Mouse (Mus musculus) heart, adult 9 months (tissue): ENCODE results near the gene Tmem259.

Experiments used
- DNase-seq, 2 experiments: peaks; one replicate each; pipeline ENCODE4 v3.0.0; 2022; ENCODE audit warnings: low spot score in 2 of 2

Gene Tmem259

DNA sequence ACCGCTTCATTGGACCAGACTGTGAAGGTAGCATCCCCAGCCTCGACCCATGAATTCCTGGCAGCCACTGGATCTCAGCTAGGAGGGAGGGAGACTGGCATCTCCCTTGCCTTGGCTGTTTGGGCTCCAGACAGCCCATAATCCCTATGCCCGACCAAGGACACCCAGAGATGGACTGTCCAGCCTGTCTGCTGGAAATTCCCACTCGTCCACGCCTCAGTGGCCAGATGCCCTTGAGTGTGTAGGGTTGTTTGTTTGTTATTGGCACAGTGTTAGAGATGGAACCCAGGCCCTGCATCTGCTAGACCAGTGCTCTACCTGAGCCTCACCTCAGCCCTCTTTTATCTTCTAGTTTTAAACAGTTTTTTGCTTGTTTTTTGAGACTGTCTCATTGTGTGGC, 18.8 kb downstream of the Tmem259 start:
- no peak for DNase-seq

DNA sequence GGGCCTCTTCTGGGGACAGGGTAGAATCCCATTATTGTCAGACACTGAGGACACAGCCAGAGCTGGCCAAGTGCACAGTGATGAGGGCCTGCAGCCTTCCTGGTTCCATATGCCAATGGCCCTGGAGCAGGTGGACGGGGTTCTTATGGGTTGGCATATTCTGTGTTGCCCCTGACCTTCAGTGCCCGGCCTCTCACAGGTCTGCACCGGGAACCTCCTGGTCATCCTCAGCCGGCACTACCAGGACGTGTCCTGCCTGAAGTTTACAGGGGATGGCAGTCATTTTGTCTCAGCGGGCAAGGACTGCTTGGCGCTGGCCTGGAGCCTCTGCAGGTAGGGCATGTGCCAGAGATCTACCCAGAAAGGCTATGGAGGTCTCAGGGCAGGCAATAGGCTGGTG, 19.4 kb downstream of the Tmem259 start:
- DNase-seq: no peak

DNA sequence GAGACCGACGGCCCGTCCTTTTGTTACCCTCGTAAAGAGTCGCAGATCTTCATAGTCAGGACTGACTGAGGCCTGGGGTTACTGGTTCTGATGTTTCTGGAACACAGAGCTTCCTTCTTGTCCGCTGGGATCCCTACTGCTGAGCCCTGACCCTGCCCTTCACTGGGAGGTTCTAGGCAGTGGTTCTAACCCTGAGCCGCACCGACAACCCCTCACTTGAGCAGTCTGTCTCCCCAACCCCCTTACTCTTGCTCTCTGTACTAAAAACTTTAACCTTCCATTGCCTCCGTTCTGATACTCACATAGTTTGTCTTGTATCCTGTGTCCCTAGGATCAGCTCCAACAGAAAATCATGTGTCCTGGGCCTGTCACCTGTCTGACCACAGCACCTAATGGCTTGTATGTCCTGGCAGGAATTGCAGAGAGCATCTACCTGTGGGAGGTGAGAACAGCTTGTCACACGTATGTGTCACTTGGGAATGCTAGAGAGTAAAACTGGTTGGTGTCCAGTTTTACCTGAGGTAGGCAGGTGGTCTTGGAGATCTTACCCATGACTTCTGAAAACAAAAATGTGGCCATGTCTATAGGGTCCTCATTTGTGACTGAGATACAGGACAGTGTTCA, 23.3 kb downstream of the Tmem259 start:
- DNase-seq: no peak

DNA sequence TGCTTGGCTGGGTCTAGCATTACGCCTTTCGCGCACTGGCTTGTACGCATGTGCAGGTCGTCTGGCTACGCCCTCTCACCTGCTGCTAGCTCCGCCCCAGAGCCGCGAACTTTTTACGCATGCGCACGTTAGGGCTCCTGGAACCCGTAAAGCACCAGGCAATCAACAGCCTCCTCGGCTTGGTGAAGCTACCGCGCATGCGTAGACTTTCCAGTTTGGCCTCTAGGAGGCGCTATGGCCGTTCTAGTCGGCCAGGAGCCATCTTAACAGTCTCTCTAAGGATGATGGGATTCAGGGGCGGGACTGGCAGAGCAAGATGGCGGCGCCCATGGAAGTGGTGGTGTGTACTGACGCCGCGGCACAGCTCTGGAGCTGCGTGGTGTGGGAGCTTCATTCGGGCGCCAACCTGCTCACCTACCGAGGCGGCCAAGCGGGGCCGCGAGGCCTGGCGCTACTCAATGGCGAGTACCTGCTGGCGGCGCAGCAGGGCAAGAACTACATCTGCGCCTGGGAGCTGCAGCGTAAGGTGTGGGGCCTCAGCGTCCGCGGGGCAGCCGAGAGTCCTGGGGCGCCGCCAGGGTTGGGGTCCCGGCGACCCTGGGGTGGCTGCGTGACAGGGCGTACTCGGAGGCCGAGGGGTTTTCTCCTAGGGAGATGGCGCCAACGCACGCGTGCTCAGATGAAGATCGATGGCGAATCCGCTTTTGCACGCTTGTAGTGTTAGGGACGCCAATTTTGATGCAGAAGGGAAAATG, 24.1 kb downstream of the Tmem259 start, which contains the start of gene Wdr18:
Gene Wdr18, plus strand, starts transcription at position 306 of the 755 bp plus-strand sequence.
- peak; percentile 100 for DNase-seq

DNA sequence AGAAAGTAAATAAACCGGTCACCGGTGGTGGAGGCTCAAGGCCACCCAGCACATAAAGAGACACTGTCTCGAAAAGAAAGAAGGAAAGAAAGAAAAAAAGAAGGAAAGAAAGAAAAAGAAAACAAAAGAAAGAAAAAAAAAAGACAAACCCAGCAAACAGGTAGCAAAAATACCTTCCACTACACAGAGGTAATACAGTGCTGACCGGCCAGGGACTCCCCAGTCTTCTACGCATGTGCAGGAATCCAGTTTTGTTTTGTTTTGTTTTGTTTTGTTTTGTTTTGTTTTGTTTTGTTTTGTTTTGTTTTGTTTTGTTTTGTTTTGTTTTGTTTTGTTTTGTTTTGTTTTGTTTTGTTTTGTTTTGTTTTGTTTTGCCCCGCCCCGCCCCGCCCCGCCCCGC, 24.7 kb downstream of the Tmem259 start:
- peak in 1 of 2 experiments; percentile 57 for DNase-seq

DNA sequence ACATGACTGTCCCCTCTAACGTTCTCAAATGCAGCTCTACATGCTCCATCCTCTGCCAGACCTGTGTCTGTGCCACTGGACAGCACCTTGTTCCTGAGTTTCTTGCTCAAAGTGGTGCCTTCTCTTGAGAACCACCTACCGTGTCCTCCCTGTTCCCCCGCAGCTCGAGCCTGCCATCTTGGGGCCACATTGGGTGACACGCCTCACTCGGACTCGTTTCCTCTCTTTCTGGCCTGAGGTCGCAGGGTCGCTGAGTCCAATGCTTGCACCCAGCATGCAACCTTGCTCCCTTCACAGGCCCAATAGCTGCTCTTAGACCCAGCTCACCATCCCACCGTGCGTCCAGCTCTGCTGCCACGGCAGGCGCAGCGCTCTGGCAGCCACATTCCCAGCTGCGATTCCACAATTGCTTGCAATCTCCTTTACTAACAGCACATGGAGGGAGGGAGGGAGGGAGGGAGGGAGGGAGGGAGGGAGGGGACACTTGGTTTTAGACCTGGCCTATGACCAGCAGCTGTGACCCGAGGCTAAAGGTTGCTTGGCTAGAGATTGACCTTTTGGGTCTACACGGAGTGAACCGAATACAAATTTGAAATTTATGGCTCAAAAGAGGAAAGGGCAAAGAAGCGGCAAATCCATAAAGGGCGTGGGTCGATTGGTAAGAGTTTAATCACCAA, 25.9 kb downstream of the Tmem259 start:
- DNase-seq: peak; percentile 67 to 79

DNA sequence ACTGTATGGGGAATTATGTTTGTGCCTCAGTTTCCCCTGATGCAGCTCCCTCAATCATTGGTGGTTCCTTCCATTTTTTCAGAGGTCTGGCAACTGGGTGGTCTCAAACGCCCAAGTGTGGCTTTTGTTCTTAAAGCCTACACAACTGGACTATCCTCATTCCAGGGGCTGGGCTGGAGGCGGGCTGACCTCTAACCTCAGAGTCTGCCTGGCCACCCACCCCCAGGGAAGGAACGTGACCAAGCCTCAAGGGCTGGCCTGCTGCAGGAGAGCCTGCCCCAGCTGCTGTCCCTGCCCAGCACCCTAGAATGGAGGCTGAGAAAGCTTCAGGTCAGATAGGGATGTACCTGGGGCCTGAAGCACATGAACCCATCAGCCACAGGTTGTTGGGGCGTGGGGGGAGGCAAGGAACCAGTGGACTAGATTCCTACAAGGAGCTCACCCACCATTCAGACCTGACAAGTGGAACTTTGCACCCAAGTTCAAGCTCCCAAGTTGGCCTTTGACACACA, 27.4 kb downstream of the Tmem259 start:
- DNase-seq: no peak

DNA sequence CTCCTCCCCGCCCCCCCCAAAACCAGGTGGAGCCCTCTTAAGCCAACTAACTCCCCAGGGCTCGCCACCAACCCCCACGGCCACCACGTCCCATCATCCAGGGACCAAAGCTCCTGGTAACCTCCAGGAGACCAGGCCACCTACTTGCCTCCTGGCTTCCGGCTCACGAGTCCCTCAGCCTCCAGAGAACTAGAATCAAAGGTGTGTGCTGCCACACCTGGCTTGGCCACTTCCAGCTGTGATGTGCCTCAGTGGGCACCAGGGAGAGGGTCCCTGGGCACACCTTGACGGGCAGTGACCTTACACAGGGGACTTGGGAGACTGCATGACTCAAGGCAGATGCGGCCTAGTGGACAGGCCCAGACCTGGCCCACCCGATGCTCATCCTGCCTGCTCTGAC, 28.4 kb downstream of the Tmem259 start:
- no peak for DNase-seq

DNA sequence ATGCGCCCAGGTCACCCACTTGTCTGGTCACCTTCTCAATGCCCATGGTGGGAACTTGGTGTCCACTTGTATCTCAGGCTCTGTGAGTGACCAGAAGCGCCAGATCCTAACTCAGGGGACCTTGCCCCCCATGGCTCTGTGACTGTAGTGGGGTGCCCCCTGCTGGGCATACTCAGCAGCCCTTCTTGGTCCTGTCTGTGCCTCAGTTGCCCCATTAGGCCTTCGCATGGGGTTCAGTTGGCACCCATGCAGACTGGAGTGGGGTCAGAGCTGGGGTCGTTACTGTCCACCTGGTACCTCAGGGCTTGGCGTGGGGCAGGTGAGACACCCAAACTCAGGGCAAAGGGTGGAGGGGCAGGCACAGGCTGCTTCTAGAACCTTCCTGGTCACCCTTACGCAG, 30.2 kb downstream of the Tmem259 start:
- no peak for DNase-seq

DNA sequence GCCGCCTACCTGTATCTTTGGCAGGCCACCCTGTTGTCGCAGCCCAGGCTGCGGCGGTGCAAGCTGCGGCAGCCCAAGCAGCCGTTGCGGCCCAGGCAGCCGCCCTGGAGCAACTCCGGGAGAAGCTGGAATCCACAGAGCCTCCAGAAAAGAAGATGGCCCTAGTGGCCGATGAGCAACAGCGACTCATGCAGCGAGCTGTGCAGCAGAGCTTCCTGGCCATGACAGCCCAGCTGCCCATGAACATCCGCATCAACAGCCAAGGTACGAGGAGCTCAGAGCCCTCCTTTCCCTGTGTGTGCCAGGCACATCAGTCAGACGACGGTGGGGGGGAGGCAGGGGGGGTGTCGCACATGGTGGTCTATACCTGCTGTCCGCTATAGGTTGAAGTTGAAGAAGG, 33.5 kb downstream of the Tmem259 start:
- DNase-seq: no peak

DNA sequence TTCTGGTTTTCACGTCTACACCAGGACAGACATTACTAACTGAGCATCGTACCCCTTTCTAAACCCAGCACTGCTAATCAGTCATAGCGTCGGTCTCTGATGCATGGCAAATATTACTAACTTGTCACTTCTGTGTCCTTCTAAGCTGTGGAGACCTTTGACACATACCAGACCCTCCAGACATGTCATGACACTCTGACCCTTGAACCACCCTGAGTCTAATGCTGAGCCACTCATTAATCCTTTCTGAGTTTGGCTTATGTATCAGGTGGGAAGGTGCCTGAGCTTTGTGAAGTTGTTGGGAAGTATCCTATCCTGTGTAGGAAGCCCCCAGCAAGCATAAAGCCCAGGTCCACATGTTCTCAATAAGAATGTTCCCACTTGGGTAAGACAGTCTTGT, 34.3 kb downstream of the Tmem259 start:
- no peak for DNase-seq

DNA sequence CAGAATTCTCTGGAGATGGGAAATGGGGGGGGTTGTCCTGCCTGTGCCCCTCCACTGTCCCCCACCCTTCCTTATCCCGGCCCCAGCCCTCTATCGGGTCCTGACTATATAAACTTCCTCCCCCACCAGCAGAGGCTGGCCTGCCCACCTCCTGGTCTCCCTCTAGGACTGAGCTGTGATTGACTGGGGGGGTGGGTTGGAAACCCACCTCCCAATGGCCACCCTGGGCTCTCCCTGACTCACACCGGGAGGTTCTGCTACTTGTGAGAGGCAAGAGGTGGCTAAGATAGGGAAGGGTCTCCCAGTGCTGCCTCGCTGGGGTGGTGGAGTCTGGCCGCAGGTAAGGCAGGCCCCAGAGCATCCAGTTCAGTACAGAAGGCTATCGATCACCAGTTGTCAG, 36.6 kb downstream of the Tmem259 start:
- no peak for DNase-seq

DNA sequence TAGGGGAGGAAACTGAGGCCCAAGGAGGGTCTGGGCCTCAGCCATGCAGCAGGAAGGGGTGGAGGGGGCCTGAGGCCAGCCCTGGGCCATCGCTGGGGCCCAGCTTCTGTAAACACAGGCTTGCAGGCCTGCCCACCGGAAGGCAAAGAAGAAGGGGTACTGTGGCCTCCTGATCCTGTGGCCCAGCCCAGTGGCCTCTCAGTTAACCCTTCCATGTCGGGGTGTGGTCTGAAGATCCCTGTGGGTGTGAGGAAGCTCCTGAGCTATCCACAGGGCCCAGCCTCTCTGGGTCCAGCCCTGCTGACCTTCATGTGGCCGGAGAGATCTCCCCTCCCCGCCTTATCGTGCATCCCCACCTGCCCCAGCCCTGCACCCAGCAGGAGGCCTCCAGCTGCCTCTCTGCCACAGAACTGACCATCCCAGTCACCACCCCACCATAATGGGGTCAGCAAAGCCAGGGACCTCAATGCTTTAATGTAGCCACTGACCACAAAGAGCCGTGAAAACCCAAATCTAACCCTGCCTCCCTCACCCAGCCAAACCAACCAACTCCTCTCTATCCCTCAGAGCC, 37.3 kb downstream of the Tmem259 start:
- DNase-seq: no peak

DNA sequence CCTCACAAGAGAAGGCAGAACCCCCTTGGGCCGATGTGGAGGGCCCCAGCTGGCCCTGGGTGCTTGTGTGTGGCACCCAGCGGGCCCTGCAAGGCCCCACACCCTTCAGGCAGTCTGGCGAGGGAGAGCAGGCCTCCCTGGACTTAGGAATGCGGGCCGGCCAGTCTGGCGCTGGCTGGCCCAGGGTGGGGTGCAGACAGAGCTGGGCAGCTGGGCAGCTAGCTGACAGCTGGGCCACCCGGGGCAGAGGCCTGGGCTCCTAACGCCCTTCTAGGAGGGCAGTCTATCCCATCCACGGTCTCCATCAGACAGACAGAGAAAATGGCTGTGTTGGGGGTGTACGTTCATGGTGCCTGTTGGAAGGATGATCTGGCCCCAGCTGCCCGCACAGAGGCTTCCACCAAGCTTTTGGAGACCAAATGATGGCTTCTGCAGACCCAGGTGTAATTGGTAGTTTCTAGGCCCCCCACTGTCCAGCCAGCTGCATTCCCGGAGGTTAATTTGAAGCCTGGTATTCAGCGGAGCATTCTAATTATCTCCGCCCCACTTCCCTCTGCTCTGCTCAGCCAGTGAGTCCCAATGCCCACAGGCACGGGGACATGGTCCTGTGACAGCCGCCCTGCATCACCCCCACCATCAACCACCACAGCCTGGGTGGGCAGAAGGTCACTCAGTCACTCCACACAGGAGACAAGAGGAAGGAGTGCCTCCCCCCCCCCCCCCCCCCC, 38.5 kb downstream of the Tmem259 start:
- DNase-seq: no peak

DNA sequence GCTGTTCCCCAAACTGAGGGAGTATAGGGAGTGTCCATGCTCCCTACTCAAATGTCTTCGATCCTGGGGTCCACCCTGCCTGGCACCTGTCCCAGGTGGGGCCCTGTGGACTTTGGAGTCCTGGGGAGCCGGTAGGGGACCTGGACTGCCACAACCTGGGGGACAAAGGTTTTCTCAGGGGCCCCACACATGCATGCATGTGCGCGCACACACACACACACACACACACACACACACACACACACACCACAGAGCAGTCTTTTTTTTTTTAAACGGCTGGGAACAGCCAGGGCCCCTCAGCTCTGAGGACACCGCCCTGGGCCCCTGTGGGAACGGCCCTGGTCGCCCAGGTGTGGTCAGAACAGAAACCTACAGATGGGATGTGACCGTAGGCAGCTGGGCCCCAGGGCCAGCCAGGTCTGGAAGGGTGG, 40.6 kb downstream of the Tmem259 start:
- DNase-seq: no peak

DNA sequence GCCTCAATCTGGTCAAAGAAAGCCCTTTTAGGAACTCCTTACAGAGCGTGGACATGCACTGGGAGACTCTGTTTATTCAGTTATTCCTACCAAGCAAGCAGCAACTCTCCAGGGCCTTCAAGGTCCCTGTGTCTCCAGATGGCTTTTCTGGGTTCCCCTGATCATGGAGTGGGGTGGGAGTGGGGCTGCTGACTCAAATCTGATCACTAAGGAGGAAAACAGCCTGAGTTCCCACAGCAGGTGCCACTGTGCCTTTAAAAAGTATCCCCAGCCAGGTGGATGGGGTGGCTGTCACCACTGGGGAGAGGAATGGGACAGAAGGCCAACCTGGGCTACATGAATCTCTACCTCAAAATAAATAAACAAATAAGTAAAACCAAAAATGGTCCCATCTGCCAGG, 41.1 kb downstream of the Tmem259 start:
- DNase-seq: no peak

DNA sequence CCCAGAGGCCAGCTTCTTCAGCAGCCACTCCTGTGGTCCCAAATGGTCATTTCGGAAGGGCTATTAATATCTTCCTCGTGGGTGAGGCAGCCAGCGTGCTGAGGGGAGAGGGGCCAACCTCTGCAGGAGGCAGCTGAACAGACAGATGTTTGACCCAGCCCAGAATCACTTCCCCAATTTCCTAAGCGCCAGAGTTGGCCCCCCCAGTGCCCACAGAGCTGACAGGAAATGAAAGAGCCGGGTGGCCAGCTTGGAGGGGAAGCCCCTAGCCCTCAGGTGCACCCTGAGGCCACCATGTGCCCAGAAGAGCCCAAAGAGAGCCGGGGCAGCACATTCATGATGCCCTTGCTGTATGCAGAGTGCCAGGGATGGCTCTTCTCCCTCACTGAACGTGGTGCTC, 43.4 kb downstream of the Tmem259 start:
- DNase-seq: peak in 1 of 2 experiments; percentile 77

DNA sequence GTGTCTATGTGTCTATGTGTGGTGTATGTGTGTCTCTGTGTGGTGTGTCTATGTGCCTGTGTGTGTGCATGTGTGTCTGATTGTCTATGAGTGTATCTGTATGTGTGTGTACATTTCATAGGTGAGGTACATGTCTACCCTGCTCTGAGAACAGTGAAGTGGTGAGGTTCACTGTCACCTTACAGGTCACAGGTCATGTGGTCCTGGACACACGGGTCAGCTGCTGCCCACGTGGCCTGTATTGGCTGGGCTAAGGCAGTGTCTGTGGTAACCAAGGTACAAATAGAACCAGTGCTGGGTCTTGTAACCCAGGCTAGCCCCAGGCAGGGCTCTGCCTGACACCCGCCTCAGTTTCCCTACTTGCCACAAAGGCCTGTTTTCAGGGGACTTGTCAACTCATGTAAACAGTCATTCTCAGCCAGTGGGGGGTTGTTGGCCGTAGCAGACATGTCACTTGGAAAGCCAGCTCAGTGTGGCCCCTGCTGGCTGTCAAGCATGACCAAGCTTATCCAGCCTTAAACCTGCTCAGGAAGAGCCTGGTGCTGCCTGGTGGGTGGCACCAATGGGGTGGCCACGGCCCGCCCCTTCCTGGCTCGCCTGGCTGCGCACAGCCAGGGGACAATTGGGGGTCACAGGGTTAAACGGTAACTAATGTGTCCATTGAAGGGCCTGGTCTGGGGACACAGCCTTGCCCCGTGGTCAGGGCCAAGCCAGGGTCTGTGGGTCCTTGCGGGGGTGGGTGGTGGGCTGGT, 46.2 kb downstream of the Tmem259 start:
- no peak for DNase-seq

DNA sequence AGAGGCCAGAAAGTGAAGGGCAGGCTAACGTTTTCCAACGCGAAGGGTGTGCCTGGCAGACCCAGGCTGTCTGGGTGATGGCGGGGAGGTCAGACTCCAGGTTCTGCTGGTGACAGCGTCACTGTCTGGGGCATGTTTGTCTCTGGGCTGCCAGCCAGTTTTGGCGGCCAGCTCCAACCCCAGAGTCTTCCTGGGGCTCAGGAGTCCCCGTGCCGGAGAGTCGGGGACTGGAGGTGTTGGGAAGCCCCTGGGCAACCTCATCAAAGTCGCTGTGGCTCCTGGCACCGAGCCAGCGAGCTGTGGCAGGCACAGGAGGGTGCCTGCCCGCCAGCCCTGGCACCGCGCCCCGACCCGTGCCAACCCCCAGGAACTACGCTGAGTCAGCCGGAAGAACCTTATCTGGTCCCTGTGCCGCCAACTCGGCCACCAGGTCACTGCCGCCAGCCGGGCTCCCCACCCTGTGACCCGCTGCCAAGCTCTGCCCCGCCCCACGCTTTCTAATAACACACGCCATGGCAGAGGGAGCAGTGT, 47.2 kb downstream of the Tmem259 start:
- DNase-seq: peak; percentile 78 to 81

DNA sequence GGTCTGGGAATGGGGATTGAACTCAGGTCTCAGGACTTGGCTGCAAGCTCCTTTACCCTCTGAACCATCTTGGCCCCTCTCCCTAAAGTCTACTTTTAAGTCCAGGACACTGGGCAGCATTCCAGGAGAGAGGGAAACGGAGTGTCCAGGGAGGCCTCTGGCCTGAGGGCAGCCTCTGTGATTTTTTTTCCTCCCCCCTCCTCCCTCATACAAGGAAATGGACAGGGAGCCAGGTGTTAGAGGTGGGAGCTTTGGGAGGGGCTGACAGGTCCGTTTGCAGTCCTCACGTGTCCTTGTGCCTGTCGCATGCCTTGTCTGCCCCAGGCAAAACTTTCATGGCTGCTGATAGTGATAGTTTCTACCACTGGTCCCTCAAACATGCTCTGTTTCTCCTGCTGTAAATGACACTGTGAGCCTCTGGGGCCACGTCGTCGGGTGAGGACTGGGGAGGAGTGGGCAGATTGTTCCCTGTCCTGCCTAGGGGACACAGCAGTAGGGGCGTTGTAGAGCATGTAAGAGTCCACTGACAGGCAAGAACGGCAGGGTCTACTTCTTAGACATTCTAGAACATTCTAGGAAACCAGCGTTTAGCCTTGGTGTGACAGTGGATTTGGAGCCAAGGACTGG, 47.7 kb downstream of the Tmem259 start:
- DNase-seq: no peak
